Mouse (Mus musculus): ENCODE measurements around the gene Arid5a.

Arid5a gene

DNA sequence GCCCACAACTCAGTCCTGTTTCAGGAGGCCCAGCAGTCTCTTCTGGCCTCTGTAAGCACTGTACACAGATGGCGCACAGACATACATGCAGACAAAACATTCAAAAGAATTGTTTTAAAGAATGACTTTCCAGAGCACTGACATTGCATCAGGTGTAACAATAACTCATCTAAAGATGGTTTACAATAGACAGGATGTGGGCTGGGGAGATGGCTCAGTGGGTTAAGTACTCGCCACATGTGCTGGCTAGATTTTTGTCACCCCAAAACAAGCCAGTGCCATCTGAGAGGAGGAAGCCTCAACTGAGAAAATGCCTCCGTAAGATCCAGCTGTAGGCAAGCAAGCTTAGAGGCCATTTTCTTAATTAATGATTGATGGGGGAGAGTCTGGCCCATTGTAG, 13.1 kb upstream of the Arid5a start:
- no peak for DNase-seq (ENCODE audit: low read depth, low spot score)

DNA sequence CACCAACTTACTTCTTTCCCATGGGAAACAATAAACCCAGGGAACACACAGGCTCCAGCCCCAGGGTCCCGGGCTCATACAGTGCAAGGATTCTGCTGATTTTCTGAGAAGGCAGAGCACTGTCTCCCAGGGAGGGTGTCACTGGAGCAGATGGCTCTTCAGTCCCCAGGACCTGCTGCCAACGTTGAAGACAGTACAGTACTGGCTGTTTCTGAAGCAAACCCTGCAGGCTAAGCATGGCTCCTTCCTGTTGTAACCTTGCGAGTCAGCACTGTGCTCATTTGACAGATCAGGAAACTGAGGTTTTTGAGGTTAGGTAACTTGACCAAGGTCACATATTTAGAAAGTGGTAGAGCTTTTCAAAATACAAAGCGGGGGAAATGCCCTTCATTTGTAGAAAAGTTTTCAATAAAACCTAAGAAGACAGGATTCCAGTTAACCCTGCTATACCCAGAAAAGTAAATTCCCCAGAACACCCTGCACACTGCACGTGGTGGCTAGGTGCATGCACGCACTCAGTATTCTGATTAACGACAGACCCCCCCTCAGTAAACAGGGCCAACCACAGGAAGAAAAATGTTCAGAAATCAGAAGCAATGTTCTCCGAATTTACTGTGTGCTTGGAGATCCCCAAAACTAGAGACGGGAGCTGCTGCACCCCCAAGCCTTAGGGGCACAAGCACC, 10.9 kb upstream of the Arid5a start:
- DNase-seq (ENCODE audit: low read depth, low spot score), result no peak

DNA sequence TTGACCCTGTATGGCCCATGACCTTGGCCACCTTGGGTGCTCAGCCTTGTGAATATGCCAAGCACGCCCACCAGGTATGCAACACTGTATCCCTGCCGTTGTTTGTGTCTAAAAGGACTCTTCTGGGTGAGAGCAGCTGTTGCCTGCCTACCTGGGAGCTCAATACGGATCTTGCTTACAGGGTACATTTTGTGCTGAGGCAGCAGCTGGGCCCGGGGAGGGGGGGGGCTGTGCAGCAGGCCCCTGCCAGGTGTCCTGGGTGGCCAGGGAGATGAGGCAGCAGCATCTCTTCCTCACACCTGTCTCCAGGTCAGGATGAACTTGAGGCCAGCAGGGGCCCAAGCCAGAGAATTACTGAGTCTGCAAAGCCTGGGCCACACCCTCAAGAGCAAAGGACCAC, 9.4 kb upstream of the Arid5a start:
- no peak for DNase-seq (ENCODE audit: low read depth, low spot score)

DNA sequence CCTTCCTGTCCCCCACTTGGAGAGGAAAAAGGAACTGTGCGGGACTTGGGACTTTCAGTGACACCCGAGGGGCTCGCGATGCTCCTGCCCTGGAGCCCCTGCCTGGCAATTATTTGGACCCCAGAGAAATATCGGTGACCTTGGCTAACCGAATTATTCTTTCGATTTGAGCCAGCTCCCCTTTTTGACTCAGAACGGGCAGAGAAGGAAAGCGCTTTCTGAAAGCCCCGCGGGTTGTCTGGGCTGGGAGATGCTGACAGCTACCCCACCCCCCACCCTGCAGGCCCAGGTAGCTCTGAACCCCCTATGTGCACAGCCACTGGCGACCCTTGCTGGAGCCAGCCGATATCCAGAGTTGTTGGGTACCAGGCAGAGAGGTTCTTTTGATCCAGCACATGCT, 8.4 kb upstream of the Arid5a start:
- no peak for DNase-seq (ENCODE audit: low read depth, low spot score)

DNA sequence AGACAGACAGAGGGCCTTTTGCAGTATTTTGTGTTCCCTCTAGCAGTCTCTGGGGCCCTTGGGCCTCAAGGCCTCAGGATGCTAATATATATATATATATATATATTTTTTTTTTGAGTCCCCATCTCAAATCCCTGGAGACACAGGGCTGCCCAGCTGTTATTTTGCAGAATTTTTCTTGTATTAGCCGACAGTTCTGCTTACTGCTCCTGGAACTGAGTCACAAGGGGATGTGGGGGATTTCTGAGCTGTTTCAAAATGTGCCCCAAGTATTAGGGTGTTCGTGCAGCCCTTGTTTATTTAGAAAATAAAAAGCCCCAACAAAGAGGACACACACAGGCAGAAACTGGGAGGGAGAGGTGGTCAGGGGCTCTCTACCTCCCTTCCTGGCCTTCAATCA, 7.9 kb upstream of the Arid5a start:
- no peak for DNase-seq (ENCODE audit: low read depth, low spot score)

DNA sequence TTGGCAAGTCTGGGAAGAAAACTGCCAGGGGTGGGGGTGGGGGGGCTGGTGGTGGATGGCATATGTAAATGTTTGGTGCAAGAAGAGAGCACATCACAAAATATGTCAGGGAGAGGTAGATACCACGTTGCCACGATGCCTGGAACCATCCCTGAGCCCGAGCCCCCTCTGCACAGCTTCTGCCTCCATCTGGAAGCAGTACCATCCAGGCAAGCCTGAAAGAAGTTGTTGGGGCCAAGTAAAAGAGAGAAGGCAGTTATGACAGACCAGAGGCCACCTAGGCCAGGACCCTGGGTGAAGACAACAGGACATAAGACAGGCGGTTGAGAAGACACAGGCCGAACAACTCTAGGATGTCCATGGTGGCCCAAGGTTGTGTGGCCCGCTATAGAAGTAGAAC, 7.0 kb upstream of the Arid5a start:
- DNase-seq (ENCODE audit: low read depth, low spot score), result no peak

DNA sequence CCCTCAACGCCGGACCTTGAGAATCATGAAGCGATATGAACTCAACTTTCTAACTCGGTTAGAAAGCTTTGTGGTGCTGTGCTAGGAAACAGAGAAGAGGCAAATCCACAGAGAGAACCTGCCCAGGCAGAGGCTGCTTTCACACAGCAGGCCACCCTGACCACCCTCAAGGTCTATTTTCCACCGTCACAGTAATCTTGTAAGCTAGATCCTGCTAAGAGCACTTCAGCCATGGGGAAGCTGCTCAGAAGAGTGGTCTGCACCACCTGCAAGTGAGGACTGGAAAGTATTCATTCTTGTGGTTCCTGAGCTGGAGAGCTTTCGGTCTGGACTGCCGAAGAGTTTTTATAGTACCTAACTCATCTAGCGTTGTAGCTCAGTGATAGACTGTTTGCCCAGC, 5.3 kb upstream of the Arid5a start:
- no peak for DNase-seq (ENCODE audit: low read depth, low spot score)

DNA sequence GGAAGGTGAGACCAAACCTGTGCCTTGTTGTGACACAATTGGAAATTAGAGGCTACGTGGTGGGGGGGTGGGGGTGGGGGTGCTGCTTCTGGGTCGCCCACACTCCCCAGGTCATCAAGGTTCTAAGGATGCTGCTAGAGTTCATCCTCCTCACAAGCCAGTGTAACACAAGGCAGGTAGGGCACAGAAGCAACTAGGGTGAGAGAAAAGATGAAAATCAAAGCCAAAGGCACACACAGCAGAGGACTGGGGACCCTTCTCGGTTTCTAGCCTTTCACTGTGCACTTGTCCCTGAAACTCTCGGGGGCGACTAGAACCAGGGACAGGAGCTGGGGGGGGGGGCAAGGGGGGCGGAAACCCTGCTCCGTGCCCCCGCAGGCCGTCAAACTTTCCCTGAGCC, 4.6 kb upstream of the Arid5a start:
- no peak for DNase-seq (ENCODE audit: low read depth, low spot score)

DNA sequence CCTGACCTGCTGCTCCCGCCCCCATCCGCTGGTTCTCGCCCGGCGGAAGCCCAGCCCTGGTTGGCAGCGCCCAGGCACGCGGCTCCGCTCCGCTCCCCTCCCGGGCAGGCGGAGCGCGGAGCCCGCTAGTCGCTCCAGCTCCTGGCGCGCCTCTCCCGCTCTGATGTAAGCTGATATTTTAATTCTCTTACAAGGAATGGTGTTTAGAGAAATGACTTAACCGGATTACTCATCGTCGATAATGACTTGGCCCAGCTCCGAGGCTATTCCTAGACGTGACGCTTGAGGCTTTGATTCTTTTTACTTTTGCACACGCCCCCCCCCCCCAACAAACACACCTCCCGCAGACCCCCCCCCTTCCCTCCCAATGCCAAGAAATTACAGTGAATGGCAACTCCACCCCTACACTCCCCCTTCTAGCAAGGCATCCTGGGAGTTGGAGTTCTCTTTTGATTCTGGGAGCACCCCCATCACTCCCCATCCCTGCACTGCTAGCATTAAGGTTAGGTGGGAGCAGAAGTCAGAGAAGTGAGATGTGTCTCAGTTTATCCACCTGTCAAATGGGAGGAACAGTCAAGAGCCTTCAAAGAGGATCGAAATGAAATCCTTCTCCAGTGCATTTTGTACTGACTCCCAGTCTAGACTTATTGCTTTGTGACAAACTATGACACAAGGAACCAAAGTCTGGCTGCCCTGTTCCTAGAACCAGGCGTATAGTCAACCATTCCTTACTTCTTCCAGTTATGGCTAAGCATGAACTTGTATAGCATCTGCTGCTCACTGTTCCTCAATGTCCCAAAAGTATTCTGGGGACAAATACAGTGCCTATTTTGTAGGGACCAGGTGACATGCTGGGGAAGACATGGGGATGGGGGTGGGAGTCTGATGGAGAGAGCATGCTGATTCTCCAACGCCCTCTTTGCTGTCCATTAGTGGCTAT, 3.9 kb upstream of the Arid5a start:
- peak; percentile 73 for DNase-seq (ENCODE audit: low read depth, low spot score)

DNA sequence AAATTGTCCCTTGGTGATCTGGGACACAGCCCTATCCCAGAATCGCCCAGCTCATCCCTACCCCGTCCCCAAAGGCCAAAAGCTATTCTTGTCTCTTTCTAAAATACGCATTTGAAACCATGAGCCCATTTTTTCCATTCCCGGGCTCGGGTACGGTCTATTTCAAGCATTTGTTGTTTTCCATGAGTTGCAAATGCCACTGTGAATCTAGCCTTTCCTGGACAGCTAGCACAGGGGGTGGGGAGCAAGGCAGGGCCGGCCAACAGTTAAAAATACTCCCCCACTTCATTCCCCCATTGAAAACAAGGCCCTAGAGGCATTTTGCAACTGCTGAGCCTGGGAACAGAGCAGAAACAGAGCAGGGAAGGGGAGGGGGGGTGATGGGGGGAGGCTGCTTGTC, 2.8 kb upstream of the Arid5a start:
- DNase-seq (ENCODE audit: low read depth, low spot score), result no peak

DNA sequence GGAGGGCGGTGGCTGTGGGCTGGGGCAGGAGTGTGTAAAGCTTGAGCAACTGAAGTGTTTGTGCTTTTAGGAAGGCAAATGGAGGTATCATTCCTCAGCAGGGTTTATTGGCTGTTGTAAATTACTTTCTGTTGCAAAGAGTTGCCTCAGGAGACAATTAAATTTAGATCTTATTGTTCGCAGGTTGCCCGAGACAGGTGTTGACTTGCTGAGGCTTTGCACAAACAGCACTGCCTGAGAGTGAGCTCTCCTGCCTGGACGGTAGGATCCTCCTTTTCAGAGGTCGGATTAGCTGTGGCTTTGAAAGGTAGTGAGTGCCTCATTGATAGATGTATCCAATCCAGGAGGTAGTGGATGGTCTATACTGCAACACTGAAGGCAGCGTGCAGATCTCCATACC, 1.4 kb upstream of the Arid5a start:
- DNase-seq (ENCODE audit: low read depth, low spot score), result no peak

DNA sequence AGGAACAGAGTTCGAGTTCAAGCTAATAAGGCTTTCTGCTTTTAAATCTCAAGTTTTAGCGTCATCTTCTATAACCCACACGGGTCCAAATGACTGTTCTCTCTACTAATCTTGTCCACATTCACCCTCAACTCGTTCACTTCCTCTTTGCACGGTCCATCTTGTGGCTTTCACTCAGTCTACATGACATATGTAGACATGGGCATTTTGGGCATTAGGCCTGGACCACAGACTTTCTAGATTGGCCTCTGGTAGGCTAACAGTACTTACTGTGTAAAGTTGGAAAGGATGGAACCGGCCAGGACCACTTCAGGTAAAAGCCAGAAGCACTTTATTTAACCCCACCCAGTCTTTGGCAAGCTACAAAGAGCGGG, 425 bp upstream of the Arid5a start:
- DNase-seq (ENCODE audit: low read depth, low spot score), result no peak

DNA sequence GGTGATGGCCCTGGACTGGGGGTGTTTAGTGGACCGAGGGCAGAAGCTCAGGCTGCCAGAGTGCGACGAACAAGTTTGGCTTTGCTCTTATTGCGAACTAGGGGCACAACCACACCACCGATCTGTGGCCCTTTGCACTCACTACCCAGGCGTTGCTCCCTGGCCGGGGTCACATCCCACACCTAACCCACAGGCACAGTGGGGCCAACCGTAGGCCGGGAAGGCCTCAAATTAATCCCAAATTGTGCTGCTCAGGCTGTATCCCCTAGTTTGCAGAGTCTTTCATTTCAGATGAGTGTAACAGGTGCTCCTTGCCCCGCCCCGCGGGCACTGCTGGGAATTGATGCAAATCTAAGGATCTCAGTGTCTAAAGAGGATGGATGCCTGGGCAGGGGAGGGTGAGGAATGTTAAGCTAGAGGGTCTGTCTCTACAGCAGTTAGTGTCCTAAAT, 943 bp downstream of the Arid5a start:
- DNase-seq (ENCODE audit: low read depth, low spot score), result no peak

DNA sequence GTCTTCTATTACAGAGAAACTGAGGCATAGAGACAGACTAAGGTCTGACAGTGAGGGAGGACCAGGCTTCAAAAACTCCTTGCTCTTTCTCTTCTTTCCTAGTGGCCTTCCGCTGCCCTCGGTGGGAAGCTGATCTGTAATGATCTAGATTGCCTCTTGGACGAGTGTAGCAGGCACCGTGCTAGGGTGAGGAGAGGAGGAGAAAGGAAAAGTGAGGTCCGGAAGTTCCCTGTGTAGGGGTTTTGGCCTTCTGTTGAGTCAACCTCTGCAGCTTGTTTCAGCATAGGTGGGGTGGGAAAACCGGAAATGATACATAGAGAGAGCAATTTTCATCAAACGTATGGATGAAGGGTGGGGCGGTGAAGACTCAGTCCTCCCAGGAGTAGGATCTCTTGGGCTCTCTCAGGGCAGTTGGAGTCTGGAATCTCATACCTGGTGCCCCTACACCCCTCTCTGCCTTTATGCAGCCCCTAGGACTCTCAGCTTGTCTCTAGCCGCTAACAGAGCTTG, 1.5 kb downstream of the Arid5a start:
- no peak for DNase-seq (ENCODE audit: low read depth, low spot score)

DNA sequence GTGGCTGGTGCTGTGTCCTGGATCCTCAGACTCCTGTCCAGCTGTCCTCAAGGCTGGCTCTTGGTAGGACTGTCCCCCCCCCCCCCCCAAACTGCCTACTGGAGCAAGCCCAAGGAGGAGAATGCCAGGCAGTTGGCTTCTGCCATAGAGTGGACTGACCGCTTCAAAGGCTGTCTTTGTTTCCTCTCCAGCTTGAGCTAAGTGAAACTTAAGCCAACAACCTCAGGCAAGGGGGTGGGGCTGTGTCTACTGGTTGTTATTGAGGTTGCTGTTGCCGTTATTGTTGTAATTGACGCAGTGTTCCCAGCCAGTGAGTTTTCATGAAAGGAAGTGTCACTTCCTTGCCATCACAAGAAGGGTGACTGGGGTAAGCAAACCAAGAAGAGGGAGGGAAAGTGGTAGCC, 2.0 kb downstream of the Arid5a start:
- DNase-seq (ENCODE audit: low read depth, low spot score), result no peak

DNA sequence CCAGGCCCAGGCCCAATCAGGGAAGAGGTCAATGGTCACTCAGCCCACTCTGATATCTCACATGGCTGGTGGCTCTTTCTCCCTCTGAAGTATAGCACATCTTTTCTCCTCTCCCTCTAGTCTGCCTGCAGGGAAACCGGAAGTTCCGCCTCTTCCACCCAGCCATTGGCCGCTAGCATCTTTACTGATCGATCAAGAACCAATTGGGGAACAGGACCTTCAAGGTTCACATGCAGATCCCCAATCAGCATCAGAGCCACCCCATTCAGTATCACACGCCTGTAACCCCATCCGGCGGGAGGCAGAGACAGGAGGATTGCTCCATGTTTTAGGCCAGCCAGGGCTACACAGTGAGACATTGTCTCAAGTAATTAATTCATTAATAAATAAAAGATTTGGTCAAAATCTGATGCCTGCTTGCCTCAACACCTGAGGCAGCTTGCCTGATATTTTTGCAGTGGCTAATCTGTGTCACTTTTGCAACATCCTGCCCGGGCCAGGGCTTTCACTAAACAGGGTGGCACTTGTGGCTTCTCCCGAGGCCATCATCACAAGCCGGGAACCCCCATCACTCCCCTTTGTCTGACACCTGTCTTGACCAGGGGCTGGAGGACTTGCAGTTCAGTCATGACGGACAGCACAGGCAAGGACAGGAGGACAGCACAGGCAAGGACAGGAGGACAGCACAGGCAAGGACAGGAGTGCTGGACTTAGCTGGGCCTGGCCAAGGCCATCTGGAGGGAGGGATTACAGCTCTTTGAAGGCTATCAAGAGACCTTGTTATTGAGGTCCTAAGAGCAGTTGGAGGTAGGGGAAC, 7.6 kb downstream of the Arid5a start:
- DNase-seq (ENCODE audit: low read depth, low spot score), result no peak

DNA sequence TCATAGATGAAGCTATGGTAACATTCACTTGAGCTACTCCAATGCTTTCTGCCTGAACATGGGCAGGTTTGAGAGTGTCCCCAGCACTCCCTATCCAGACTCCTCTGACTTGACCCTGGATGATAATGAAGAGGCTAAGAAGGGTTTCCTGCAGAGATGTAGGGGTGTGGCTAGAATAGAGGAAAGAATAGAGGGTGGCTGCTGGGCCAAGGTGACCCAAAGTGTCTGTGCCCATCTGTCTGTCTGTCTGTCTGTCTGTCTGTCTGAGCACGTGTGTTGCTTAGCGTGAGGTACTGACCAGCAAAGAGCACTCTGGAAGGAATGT, 8.2 kb downstream of the Arid5a start:
- no peak for DNase-seq (ENCODE audit: low read depth, low spot score)

DNA sequence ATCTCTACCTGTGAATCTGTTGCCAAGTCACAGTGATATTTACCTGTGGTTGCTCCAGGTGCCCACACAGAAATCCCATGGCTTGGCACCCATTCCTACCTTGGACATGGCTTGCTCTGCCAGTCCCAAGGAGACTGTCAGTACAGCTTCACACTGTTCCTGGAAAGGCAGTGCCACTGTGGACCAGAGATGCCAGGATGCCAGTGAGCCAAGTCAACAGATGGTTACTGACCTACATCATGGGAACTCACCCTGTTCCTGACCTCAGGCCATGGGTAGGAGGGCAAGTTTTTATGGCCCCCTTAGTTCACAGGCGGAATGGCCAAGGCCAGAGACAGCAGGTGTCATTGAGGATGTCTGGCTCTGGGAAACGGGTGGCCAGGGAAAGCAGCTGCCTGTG, 13.6 kb downstream of the Arid5a start:
- DNase-seq (ENCODE audit: low read depth, low spot score), result no peak

DNA sequence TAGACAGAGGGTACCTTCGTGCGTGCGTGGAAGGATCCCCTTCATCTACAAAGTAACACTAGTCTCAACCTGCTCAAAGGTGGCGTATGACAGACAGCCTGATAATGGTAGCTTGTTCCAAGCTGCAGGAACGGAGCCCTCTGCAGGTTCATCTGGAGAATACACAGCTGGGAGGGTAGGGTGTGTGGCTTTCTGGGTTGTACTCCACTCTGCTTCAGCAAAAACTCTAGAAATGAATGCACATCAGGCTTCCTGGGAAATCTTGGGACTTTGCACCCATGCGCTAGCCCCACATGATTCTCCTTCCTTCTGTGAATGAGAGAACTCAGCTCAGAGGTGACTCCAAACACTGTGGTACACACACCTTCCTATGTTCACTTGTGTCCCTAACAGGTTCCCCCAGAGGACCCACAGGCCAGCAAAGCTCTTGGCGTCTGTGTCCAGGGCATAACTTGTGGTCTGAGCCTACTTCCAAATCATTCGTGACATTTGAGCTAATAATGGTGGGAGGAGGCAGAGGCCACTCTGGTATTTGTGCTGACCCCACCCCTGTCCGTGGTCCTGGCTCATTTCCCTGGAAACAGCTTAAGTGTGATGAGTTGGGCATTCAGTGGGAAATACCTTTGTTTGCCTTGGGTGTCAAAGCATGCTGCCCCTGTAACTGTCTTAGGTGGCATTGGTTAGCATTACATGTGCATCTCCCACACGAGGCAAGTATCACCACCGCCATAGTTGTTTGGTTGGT, 14.5 kb downstream of the Arid5a start:
- DNase-seq (ENCODE audit: low read depth, low spot score), result no peak

DNA sequence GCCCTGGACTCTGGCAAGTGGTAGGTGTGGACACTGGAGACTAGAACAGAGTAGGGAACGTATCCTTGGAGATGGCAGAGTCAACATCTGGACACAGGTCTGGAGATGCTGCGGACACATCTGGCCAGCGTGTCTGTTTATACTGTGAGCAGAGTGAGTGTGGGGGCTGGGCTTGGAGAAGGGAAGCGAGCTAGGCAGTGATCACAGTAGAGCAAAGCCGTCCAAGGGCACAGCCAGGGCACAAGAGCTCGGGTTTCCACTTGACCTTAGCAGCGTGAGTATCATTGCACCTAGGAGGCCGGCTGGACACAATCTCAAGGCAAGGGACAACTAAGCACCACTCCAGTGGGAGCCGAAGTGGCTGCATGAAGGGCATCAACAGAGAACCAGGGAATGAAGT, 15.5 kb downstream of the Arid5a start:
- no peak for DNase-seq (ENCODE audit: low read depth, low spot score)

DNA sequence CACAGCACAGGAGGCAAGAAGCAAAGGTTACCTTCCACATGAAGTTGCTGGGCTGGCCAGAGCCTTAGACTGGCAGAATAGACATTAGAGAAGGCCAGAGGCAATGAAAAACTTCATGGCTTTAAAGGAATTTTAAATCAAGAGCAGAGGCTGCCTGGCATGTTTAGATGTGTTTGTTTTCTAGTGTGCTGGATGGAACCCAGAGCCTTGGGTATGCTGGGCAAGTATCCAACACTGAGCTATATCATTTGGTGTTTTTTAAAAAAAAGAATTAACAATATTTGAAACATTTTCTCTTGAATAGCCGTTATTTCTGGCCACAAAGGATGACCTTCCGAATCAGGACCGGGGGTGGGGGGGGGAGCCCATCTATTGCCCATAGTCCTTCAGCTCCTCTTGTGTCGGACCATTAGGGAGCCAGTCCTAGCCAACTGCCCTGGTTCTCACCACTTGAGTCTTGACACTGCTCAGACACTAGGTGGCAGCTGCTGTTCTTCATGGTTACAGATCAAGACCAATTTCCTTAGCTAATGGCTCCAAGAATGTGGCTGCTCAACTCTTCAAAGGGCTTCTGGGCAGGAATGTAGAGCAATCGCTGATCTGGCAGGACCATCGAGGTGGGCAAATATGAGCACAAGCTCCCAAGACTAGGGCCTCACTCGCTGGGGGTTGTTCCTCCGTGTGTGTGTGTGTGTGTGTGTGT, 16.4 kb downstream of the Arid5a start:
- peak; percentile 49 for DNase-seq (ENCODE audit: low read depth, low spot score)

Measured in retina, postnatal 7 days (tissue).